ENCODE assay signal across 13 mouse cellular contexts in genomic region chr4:126469334-126469733, GRCm38 (mm10). TPM values are rescaled to one million over a fixed set of nuclear protein-coding genes. Genes with fewer than 3 reads are reported as not detected.
A peak's percentile ranks its signal among the peaks of the same experiment; 100 is the strongest.
DNase-seq lines count a peak whose midpoint lies in the region; ATAC-seq and TF ChIP-seq lines count a peak whose summit lies in the region.
"Had no signal": no experiment of that assay in that cellular context is flagged by ENCODE, and none has a peak within 500 bp of the region (broad histone marks: within the 10 kb centered on the region; RNA-seq: fewer than 3 reads in every experiment).

No protein-coding gene starts in this region.

- no peak for TF ChIP-seq RAD21 in MEL (IDR thresholded peaks at IDR 0.05; ENCODE audit: low read depth, low read length)

- ATAC-seq in hindbrain, embryonic 15.5 days (ENCODE audit: low FRiP score, low read depth): no peak
- no peak for ATAC-seq in midbrain, embryonic 16.5 days

- H3K4me2 ChIP-seq in hindbrain, embryonic 15.5 days: peak overlapping the region; percentile 74
- H3K4me2 ChIP-seq in midbrain, embryonic 16.5 days (ENCODE audit: low read length): no peak overlapping the region; the same call in 1 of the 2 replicates

- H3K4me1 ChIP-seq in MEL (ENCODE audit: control insufficient read depth in 1 of 2, insufficient read depth in 2 of 2, low read length in 2 of 2): peaks cover 0 to 23% of the 10 kb centered on the region in 2 experiments
- H3K4me1 ChIP-seq in hindbrain, embryonic 15.5 days (replicated peaks): peaks cover 41% of the 10 kb centered on the region
- peaks cover 35% of the 10 kb centered on the region for H3K4me1 ChIP-seq in midbrain, embryonic 16.5 days (ENCODE audit: control insufficient read depth, insufficient read depth, low read length)

- no peaks in the 10 kb centered on the region for H3K27me3 ChIP-seq in MEL (ENCODE audit: control insufficient read depth in 1 of 2, insufficient read depth in 2 of 2, low read length in 2 of 2)
- H3K27me3 ChIP-seq in hindbrain, embryonic 15.5 days: no peaks in the 10 kb centered on the region
- H3K27me3 ChIP-seq in midbrain, embryonic 16.5 days (ENCODE audit: control insufficient read depth, insufficient read depth, low read depth, low read length): no peaks in the 10 kb centered on the region
- H3K27me3 ChIP-seq: CH12.LX; intestine, embryonic 15.5 days had no signal

- peaks cover 0 to 11% of the 10 kb centered on the region in 2 experiments; a peak in 2 of 4 replicates for H3K36me3 ChIP-seq in MEL (ENCODE audit: control insufficient read depth in 1 of 2, insufficient read depth in 2 of 2, low read length in 2 of 2)
- H3K36me3 ChIP-seq in hindbrain, embryonic 15.5 days: no peaks in the 10 kb centered on the region
- no peaks in the 10 kb centered on the region for H3K36me3 ChIP-seq in midbrain, embryonic 16.5 days (ENCODE audit: control insufficient read depth, insufficient read depth, low read length)
- H3K36me3 ChIP-seq: intestine, embryonic 15.5 days; limb, embryonic 10.5 days had no signal

- H3K9ac ChIP-seq in MEL (ENCODE audit: control insufficient read depth, low read depth, low read length, poor library complexity, severe bottlenecking): peak overlapping the region; percentile 25
- 0 out of 2 replicates have a peak overlapping the region, but pooled peaks have one; percentile 74 for H3K9ac ChIP-seq in hindbrain, embryonic 15.5 days
- H3K9ac ChIP-seq in midbrain, embryonic 16.5 days (ENCODE audit: low read depth, low read length): no peak overlapping the region
- H3K9ac ChIP-seq: intestine, embryonic 15.5 days had no signal

- no peak for DNase-seq in left cerebral cortex, adult 2 months (ENCODE audit: extremely low spot score in 1 of 2, low spot score in 2 of 2)
- DNase-seq in left cerebral cortex, adult 9 months (ENCODE audit: low spot score in 2 of 2): no peak
- peak; percentile 76 for DNase-seq in MEL (ENCODE audit: low read depth, low spot score)
- DNase-seq in urinary bladder, postnatal 36 days (ENCODE audit: low spot score in 2 of 2): no peak
- DNase-seq in embryo, embryonic 9.5 days (ENCODE audit: extremely low spot score): no peak
- DNase-seq: adrenal gland, adult 2 months; kidney, postnatal 10 days; lung, adult 18-20 months had no signal

- H3K79me2 ChIP-seq in MEL (ENCODE audit: control insufficient read depth, insufficient read depth, low read length, poor library complexity): peaks cover 10% of the 10 kb centered on the region

- H3K4me3 ChIP-seq in left cerebral cortex, adult 2 months: no peak overlapping the region
- no peak overlapping the region for H3K4me3 ChIP-seq in MEL (ENCODE audit: control insufficient read depth in 1 of 2, insufficient read depth in 1 of 2, low read depth in 2 of 2, low read length in 2 of 2)
- H3K4me3 ChIP-seq in hindbrain, embryonic 15.5 days: peak overlapping the region; percentile 66
- no peak overlapping the region for H3K4me3 ChIP-seq in midbrain, embryonic 16.5 days (ENCODE audit: low read depth, low read length)

- no peak for TF ChIP-seq EP300 in MEL (IDR thresholded peaks at IDR 0.05; ENCODE audit: low read depth in 1 of 2, low read length in 2 of 2)

- peak overlapping the region; percentile 95; the same call in 1 of the 2 replicates for H3K27ac ChIP-seq in left cerebral cortex, adult 2 months
- H3K27ac ChIP-seq in MEL (ENCODE audit: control insufficient read depth, low read depth, low read length): peak overlapping the region; percentile 85
- peak overlapping the region; percentile 92 for H3K27ac ChIP-seq in hindbrain, embryonic 15.5 days (replicated peaks)
- H3K27ac ChIP-seq in midbrain, embryonic 16.5 days (ENCODE audit: low read length): peak overlapping the region; percentile 24; the same call in 1 of the 2 replicates

- no peaks in the 10 kb centered on the region for H3K9me3 ChIP-seq in MEL (replicated peaks; ENCODE audit: insufficient read depth, low read length)
- no peaks in the 10 kb centered on the region for H3K9me3 ChIP-seq in hindbrain, embryonic 15.5 days
- H3K9me3 ChIP-seq in midbrain, embryonic 16.5 days (replicated peaks; ENCODE audit: control insufficient read depth, low read length, poor library complexity, severe bottlenecking): no peaks in the 10 kb centered on the region
- H3K9me3 ChIP-seq: intestine, embryonic 15.5 days; limb, embryonic 10.5 days had no signal

- no peak for TF ChIP-seq POLR2A in MEL (IDR thresholded peaks at IDR 0.05; ENCODE audit: control insufficient read depth in 1 of 2, insufficient read depth in 1 of 2, low read depth in 1 of 2, low read length in 2 of 2, poor library complexity in 1 of 2)

- WGBS in hindbrain, embryonic 15.5 days: 62% methylated on average over 1 of the region's 1 CpGs
- WGBS in midbrain, embryonic 16.5 days: 60% methylated on average over 1 of the region's 1 CpGs

- intact Hi-C loops in left cerebral cortex, adult 2 months (cut with DNase I): loop anchor here (2.0 kb wide), 1 partner anchor 63 kb away; the partner anchor contains the start of gene Ago4

- TF ChIP-seq CTCF in left cerebral cortex, adult 2 months (IDR thresholded peaks at IDR 0.05): no peak
- TF ChIP-seq CTCF in MEL (IDR thresholded peaks at IDR 0.05 in 2 of 3, conservative IDR thresholded peaks at IDR 0.05 in 1 of 3; ENCODE audit: control insufficient read depth in 1 of 3, insufficient read depth in 1 of 3, low read depth in 2 of 3, low read length in 3 of 3, poor library complexity in 1 of 3, severe bottlenecking in 1 of 3): no peak

TF ChIP-seq in MEL, 35 proteins besides CTCF, POLR2A, EP300 and RAD21:
- TF ChIP-seq BHLHE40 (IDR thresholded peaks at IDR 0.05; ENCODE audit: borderline replicate concordance, low read depth, low read length) (no peak), MEF2A (IDR thresholded peaks at IDR 0.05; ENCODE audit: extremely low read depth, insufficient replicate concordance, low read depth, low read length, poor library complexity, severe bottlenecking) (no peak), HCFC1 (IDR thresholded peaks at IDR 0.05; ENCODE audit: low read depth, low read length) (no peak), TAL1 (IDR thresholded peaks at IDR 0.05; ENCODE audit: low read length) (no peak), SMC3 (IDR thresholded peaks at IDR 0.05; ENCODE audit: low read depth, low read length) (no peak), ZNF384 (IDR thresholded peaks at IDR 0.05; ENCODE audit: low read depth, low read length) (peak; percentile 54; the same call in 1 of the 2 replicates), NRF1 (IDR thresholded peaks at IDR 0.05; ENCODE audit: insufficient read depth, low read depth, low read length, poor library complexity, severe bottlenecking) (no peak), POLR2AphosphoS2 (IDR thresholded peaks at IDR 0.05; ENCODE audit: low read length) (no peak), ZC3H11A (IDR thresholded peaks at IDR 0.05; ENCODE audit: low read depth, low read length) (no peak), JUND (IDR thresholded peaks at IDR 0.05; ENCODE audit: low read depth, low read length) (no peak), GATA1 (IDR thresholded peaks at IDR 0.05; ENCODE audit: low read depth, low read length) (no peak), MAFK (IDR thresholded peaks at IDR 0.05; ENCODE audit: borderline replicate concordance, low read depth, low read length) (no peak), POLR2AphosphoS5 (IDR thresholded peaks at IDR 0.05; ENCODE audit: borderline replicate concordance, low read depth, low read length) (no peak), USF2 (IDR thresholded peaks at IDR 0.05; ENCODE audit: borderline replicate concordance in 1 of 2, insufficient read depth in 1 of 2, low read depth in 1 of 2, low read length in 2 of 2) (no peak), KAT2A (conservative IDR thresholded peaks at IDR 0.05; ENCODE audit: low read depth, low read length) (no peak), MXI1 (IDR thresholded peaks at IDR 0.05; ENCODE audit: low read depth, low read length) (peak; percentile 65), TBP (IDR thresholded peaks at IDR 0.05; ENCODE audit: low read depth, low read length) (no peak), MAX (IDR thresholded peaks at IDR 0.05; ENCODE audit: low read length) (no peak), ZKSCAN1 (IDR thresholded peaks at IDR 0.05; ENCODE audit: low read depth, low read length) (no peak), GABPA (IDR thresholded peaks at IDR 0.05; ENCODE audit: low read depth, low read length) (no peak), ZMIZ1 (IDR thresholded peaks at IDR 0.05; ENCODE audit: low read depth, low read length) (no peak), TCF12 (IDR thresholded peaks at IDR 0.05; ENCODE audit: low read depth, low read length) (no peak), SIN3A (IDR thresholded peaks at IDR 0.05; ENCODE audit: low read length) (peak; percentile 64)

RNA-seq across cellular contexts. Expression of gene Ago1, which starts 1.0 kb away (rescaled TPM):
- 10 to 100 TPM; 47.2 to 52.2 TPM for total RNA-seq in left cerebral cortex, adult 2 months (2021)
- 5.4 and 6.0 TPM in 2 replicates for total RNA-seq in MEL (2012; rRNA removed)
- 100 to 1,000 TPM in 1 of 2 experiments, 10 to 100 TPM in 1; 15.4 to 312 TPM for polyA plus RNA-seq in MEL (2012; ENCODE audit: insufficient read depth in 1 of 2, insufficient read length in 2 of 2, low read depth in 1 of 2, low replicate concordance in 2 of 2, missing spikeins in 1 of 2)
- polyA plus RNA-seq in hindbrain, embryonic 15.5 days (2015; fragmentation: Nextera tagmentation; extraction: Ambion mirVana): 9.2 and 11.7 TPM in 2 replicates
- 8.8 and 10.0 TPM in 2 replicates for polyA plus RNA-seq in midbrain, embryonic 16.5 days (2015; fragmentation: Nextera tagmentation; extraction: Ambion mirVana)

RNA-seq across cellular contexts. Expression of gene Ago3, which starts 40.0 kb away (rescaled TPM):
- total RNA-seq in left cerebral cortex, adult 2 months (2021): 10 to 100 TPM; 33.6 to 45.8 TPM
- 6.0 and 7.3 TPM in 2 replicates for total RNA-seq in MEL (2012; rRNA removed)
- 1 to 10 TPM in 1 of 2 experiments, not detected in 1; 7.9 TPM for polyA plus RNA-seq in MEL (2012; ENCODE audit: insufficient read depth in 1 of 2, insufficient read length in 2 of 2, low read depth in 1 of 2, low replicate concordance in 2 of 2, missing spikeins in 1 of 2)
- 15.5 and 16.3 TPM in 2 replicates for polyA plus RNA-seq in hindbrain, embryonic 15.5 days (2015; fragmentation: Nextera tagmentation; extraction: Ambion mirVana)
- 14.3 and 18.5 TPM in 2 replicates for polyA plus RNA-seq in midbrain, embryonic 16.5 days (2015; fragmentation: Nextera tagmentation; extraction: Ambion mirVana)

Comparison
In these comparisons a context has a peak if more than half of its experiments do, and no peak if none do; other contexts are left out.
1. H3K27ac ChIP-seq: peak in every context shown above with its lines; median percentile 95 in left cerebral cortex, adult 2 months; 92 in hindbrain, embryonic 15.5 days; 85 in MEL; 24 in midbrain, embryonic 16.5 days.